Mouse (Mus musculus): ENCODE measurements around the gene Naa40.
A peak's percentile ranks its signal among the peaks of the same experiment; 100 is the strongest.

Gene Naa40

DNA sequence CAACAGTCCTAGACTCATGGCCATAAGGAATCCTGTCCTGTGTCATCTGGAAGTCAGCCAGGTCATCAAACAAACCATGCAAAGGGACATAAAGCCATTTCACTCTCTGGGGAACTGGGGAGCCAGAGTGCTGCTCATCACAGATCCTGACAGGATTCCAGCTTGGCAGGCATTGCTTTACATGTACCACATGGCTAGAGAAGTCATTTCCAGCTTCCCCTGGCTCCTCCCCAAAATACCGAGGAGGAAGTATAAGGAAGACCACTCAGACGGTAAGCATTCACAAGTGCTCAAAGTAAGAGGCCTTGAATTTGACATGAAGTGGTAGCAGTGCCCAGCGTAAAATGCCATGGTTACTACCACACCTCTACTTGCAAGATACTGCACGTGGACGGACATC, 26.5 kb downstream of the Naa40 start:
- peak; percentile 62 to 68 for DNase-seq

DNA sequence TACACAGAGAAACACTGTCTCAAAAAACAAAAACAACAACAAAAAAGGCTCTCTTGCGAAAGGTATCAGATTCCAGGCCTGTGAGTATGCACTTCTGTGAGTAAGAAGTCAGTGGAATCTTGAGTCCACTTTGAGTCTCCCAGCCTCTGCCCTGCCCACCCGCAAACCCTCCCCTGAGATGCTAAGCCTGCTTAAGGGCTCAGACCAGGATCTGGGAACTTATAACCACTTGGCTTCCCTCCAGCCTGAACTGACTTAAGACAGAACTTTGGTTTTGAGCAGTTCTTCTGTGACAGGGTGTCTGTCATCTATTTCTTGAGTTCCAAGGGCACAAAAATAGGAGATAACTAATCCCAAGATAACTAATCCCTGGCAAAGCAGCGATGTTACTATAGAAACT, 28.0 kb downstream of the Naa40 start:
- no peak for DNase-seq

DNA sequence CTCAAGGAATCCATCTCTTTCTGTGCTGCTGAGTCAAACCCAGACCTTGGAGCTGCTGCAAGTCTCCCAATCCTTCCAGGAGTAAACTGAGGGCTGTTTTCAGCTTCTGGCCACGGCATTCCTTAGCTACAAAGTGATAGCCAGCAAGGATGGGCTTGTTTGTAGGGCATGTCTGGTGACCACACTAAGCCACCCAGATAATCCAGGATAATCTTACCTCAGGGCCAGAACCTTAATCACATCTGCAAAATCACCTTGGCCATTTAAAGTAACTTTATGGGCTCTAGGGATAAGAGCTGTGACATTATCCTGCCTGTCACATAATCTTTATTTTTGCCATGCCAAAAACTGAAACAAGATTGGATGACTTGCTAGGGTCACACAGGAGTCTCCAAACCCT, 28.8 kb downstream of the Naa40 start:
- DNase-seq = no peak

DNA sequence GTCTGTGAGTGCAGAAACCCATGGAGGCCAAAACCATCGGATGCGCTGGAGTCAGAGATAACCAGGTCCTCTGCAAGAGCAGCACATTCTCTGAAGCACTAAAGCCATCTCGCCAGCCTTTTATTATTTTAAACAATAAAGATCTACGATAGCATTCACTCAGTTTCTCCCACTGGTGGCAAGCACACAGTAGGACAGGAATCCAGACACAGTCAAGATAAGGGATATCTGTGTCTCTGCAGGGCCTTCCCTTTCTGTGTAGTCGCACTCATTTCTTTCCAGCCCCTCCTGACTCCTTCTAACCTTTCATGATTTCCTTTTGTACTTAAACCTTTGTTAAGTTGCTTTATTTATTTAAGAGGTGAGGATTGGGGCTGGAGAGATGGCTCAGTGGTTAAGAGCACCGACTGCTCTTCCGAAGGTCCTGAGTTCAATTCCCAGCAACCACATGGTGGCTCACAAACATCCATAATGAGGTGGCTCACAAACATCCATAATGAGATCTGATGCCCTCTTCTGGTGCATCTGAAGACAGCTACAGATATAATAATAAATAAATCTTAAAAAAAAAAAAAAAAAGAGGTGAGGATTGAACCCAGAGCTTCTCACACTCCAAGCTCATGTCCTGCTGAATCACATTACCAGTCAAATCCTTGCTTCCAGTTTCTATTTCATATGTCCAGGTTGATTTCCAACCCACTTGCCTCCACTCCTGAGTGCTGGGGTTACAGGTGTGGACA, 30.9 kb downstream of the Naa40 start:
- peak in 1 of 2 experiments; percentile 9 for DNase-seq

DNA sequence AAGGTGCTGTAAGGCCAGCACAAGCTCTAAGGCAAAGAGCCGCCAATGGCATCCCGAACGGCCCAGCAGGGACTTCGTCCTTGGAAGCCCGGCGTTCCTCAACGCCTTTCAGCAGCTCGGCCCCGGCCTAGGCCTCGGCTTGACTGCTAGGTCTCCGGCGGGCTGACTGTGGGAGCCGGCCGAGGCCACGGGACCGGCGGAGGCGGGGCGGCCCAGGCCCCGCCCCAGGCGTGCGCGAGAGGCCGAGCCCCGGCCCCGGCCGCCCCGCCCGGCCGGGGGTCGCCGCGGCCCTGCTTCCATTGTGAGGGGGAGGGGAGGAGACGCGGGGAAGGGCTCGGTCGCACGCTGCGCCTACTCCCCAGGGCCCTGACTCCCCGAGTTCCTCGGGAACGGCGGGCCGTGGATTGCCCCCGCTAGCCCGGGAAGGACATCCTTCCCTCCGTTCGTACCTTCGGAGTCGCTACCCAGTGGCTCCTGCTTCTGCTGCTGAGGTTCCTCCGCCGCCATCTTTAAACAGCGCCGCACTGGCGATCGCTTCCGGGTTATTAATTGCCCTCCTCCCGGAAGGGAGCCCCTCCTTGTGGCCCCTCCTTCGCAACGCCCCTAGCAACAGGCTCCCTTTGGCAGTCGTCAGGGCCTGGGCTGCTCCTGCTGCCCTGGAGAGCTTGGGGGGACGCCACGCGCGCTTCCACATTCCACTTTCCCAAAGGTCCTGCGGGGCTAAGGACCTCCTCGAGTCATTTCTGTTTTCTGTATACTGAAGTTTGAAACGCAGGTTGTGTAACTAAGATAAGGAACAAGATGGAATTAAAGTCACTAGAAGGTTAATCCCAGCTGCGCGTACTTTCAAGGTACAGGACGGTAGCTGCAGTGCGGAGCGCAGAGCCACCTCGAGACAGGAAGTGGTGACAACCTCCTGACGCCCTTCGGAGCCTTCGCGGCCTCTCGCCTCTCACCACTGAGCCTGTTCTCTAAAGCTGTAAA, 34.9 kb downstream of the Naa40 start, which contains the start of gene Otub1:
TSS of gene Otub1 (minus strand) at position 564 of the 984 bp plus-strand sequence.
- peak; percentile 95 for DNase-seq

DNA sequence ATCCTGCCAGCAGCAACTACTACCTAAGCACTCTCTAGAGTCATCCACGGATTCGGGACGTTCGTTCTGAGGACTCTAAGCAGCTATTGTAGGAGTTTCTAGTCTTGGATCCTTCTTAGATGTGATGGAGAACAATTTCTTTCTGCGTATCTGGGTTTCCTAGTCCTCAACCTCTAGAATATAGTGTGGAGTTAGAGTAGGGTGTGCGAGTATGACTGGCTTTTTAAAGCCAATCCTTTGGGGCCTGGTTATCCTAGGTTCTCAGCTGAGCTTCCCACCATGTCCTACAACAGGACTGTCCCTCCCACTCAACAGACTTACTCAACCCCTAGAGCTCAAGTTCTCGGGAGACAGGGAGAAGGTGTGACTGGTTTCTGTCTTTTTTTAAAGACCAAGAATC, 35.7 kb downstream of the Naa40 start:
- no peak for DNase-seq

DNA sequence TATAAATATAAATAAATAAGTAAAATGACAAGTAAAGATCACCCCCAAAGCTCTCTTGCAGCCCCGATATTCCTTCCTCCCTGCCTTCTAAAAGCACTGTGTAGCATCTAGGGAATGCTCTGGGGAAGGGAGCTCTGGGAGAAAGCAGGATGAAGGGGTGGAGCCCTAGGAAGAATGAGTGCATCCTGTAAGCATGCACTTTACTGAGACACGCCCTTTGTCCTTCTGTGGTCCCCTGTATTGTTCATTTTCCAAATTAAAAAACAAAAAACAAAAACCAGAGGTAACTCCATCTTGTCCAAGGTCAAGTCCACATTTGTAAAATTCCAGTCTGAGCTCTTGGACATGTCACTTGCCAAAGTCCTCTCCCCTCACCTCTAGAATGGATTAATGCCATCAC, 36.1 kb downstream of the Naa40 start:
- DNase-seq = no peak

DNA sequence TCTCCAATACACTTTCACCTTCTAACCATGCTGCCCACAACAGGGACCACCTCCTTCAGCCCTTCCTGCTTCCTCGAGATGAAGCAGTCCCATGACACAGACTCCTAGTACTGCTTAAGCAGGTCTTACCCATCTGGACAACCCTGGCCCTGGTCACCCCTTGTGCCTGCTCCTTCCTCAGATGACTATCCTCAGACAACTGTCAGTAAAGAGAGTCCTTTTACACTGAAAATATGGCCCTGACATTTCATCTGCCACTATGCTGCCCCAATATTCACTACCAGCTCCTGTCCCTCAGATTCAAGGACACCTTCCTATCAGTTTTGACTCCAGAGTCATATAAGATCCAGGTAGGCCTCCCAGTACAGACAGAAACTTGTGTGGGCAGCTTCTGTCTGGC, 40.6 kb downstream of the Naa40 start:
- DNase-seq = no peak

DNA sequence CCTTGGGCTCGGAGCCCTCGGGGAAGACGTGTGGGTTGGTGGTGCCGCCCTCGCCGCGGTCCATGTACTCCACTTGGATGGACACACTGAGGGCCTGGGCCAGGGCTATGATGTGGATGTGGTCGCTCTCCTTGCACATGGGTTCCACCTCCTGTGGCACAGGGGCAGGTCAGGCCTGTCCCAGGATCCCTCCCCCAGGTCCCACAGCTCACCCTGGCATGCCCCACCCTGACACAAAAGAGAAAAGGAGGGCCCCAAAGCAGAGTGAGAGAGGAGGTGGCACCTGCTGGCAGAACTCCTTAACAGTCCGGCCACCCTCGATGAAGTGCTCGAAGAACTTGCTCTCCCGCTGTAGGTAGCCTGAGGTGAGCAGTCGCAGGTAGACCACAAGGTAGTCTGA, 41.9 kb downstream of the Naa40 start:
- no peak for DNase-seq

DNA sequence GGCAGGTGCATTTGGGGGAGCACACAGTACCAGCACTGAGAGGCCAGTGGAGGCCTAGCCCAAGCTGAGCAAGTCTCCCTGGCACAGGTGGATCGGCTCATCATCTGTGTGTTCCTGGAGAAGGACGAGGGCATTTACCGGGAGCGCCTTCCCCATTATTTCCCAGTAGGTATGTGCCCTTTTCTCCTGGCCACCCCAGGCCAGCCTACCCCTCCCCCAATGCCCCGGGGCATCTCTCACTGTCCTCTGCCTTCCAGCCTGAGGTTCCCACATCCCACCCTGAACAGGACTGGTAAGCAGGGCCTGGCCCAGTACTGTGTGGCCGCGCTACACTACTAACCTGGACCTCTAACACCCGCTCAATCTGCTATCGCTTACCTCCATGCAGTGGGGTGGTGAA, 43.5 kb downstream of the Naa40 start:
- DNase-seq = no peak

DNA sequence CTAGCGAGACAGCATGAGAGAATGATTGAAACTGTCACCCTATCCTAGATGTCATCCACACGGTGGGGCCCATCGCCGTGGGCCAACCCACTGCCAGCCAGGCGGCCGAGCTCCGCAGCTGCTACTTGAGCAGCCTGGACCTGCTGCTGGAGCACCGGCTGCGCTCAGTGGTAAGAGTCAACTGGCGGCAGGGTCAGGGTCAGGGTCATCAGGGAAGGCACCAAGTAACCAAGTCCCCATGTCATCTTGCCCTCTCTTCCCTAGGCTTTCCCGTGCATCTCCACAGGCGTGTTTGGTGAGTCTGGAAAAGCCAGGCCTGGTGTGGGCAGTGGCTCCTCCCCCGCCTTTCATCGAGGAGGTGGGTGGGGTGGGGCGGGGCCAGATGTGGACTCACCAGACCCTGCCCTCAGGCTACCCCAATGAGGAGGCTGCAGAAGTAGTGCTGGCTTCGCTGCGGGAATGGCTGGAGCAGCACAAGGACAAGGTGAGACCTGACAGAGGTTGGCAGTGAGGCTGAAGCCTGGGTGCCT, 44.2 kb downstream of the Naa40 start:
- DNase-seq = peak in 1 of 2 experiments; percentile 28

DNA sequence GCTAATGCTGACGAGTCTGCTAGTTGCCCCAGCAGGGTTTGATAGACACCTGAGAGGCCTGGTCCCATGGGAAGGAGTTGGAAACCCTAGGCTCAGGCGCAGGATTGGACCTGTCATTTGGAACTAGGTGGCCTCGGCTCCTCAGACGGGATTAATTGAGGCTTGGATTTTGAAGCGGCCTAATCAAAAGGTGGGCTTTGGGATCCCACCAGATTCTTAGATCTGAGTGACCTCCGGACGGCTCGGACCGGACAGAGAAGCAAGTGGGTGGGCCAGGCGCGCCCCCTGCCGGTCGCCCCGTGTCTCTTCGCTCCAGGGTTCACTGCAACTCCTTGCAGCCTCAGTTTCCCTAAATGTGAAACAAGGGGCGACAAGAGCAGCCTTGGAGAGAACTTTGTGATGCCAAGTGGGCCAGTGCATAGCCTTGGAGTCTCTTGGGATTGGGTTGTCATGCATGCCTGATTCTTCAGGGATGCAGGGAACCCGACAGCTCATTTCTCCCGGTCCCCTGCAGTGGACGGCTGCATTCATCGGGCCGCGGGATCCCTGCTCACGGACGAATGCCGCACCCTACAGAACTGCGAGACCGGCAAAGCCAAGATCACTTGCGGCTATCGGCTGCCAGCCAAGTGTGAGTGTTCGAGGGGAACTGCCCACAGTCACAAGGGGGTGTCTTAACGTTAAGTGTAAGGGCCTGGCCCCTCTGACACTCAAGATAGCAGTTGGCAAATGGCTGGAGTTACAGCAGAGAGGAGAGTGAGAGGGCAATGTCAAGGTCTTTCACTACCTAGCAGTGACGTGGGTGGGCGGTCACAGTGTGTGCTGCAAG, 44.9 kb downstream of the Naa40 start:
- DNase-seq = peak; percentile 66 to 75

DNA sequence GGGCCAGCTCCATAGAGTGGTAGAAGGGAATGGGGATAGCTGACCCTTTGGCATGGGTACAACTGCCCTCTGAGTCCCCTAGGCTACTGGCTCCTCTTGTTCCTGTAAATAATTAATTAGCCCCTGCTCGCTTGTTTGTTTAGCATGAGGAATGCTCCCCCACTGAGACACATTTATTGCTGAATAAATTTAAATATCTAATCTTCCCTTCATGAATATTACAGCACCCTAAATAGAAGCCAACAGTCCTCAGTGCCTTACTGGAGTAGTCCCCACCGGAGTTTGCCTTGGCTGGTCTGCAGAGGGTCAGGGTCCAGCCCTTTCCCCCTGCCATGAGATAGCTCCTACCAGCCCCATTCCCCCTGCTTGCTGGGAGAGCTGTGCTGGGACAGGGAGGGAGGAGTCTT, 48.4 kb downstream of the Naa40 start:
- DNase-seq = no peak

DNA sequence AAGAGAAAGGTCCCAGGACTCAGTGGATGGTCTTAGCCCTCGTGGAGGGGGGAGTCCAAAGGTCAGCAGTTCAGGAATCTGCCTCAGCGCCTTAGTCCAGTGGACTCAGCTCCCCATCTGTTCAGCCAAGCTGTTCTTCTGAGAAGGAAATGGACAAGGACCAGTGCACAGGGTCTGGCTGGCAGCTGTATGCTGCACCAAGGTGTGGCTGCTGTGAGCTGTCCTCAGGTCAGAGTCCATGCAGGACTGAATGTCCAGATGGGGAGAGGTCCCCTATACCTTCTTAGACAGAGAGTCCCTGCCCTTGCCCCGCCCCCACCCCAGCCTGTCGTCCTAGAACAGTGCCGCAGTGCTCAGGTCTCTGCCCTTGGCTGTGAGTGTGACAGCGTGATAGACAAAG, 49.3 kb downstream of the Naa40 start:
- no peak for DNase-seq

DNA sequence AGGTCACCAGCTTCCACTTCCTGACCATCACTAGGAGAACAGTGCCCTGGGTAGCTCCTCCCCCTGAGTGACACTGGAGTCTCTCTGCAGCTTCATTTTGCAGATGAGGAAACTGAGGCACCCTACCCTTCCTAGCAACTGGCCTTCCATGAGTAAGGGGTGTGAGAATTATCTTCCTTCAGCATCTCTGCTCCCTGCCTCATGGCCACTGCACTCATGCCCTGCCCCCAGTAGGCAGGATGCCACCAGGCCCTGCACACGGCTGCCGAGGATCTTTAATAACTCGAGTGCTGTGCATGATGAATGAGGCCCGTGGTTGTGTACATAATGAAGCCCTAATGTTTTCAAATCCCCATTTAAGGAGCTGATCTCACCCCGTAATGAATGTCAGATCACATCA, 50.0 kb downstream of the Naa40 start:
- no peak for DNase-seq

DNA sequence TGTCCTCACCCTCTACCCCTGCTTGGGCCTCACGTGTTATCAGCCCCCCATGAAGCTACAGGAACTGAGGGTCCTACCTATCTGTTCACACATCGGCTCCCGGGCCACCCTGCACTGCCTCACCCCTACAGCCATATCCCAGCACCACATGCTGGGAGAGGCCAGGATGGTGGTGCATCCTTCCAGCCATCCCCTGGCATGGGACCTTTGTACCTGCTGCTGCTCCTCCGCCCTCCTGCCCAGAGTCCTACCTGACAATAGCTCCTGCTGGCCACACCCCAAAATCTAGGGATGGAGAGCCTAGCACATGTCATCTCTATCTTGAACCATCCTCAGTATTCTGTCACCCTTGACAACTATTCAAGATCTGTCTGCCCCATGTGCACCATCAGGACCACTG, 52.0 kb downstream of the Naa40 start:
- no peak for DNase-seq

DNA sequence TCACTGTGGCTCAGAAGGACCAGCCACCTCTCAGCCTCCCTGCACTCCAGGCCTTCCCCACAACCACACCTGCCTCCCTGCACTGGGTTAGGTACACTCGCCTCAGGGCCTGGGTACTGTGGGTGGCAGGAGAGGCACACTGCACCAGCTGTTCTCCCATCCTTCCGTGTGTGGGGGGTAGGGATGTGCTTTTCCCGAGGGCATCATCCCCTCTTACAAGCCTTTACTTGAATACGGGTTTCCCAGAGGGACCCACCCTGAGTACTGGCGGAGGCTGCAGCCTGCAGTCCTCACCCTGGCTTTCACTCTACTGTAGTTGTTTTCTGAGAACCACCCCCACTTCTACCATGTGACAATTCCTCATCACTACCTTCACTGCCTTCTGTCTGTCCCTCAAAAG, 53.8 kb downstream of the Naa40 start:
- no peak for DNase-seq

DNA sequence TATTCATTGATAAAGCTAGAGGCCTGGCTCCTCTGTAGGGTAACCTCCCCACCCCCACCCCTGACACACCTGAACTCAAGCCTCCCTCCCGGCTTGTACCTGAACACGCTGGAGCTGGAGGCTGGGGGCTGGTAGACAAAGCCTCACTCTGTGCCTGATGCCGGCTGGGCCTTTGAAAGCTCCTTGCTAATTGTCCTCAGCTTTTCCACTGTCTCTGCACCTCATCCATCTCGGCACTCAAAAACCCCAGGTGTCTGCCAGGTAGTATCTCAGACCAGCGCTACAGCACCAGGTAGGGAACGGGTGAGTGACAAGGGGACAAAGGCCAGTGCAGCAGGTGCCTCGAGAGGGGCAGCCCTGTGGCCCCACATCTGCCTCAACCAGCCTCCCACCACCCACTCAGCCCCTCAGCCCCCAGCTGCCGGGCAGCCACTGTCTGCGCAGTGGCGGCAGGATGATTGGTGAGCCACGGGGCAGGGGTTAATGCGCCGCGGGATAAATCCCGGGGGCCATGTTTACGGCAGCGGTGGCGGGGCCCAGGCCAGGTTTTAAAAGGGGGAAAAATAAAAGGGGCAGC, 55.2 kb downstream of the Naa40 start:
- DNase-seq = no peak

DNA sequence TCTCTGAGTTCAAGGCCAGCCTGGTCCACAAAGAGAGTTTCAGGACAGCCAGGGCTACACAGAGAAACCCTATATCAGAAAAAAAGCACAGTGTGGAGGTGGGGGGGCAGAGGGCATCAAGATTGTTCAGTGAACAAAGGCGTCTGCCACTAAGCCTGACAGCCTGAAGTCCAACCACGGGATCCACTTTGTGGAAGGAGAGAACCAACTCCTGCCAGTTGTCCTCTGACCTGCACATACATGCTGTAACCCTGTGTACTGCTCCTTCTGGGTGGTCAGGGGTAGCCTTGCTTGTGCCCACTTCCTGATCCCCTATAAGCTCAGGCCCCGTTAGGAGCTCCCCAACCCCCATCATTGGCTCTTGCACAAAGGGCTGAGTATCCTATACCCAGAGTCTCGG, 55.9 kb downstream of the Naa40 start:
- no peak for DNase-seq

DNA sequence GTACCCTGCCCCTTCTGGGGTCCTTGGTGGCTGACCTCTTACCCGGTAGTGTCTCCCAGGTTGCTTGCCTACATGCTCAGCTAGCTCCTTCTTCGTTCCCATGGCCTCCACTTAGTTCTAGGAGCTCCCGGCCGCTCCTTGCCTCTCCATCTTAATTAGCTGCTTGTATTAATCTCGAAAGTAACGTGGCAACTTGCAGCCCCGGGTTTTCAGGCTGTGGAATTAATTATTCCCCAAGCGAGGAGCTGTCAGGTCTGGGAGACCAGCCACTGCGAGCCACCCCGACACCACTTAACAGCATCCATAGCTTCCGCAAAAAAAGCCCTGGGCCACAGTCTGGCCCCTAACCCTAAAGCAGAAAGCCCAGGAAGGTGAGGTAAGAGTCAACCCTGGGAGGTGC, 57.6 kb downstream of the Naa40 start:
- DNase-seq = no peak

DNA sequence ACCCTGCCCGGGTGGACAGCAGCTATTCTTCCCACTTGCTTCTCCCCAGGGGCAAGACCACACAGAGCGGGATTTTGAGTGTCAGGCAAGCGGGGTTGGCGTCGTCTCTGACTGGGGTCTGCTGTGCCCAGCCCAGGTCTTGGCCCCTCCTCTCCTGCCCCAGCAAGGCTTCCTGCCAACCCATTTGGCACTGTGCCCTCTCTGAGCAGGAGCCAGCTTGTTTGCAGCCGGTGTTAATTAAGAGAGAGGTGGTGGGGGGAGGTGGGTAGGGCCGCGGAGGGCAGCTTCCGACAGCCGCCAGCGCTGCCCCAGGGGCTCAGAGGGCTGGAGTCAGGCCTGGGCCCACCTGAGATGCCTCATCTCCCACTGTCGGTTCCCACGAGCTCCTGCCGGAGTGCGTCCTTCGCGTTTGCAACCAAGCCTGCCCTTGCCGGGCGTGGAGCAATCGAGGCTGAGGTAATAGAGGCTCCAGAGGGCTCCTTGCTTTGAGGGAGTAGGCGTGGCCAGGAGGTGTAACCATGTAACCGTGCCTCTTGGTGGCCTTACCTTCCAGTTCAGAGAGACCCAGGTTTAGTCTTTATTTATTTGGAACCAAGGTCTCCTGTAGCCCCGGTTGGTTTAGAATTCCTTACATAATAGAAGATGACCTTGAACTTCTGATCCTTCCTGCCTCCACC, 58.6 kb downstream of the Naa40 start:
- DNase-seq = peak; percentile 66 to 71

DNA sequence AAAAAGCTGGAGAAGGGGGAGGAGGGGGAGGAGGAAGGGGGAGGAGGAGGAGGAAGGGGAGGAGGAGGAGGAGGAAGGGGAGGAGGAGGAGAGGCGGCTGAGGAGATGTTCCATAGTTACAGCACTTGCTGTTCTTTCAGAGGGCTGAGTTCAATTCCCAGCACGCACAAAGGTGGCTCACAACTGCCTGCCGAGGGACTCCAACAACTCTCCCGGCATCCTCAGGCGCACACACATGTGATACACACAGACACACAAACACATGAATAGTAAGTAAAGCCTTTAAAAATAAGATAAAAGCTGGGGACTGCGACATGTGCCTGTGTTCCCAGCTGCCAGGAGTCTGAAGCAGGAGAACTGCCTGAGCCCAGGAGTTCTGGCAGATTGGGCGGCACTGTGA, 59.5 kb downstream of the Naa40 start:
- DNase-seq = no peak
